Mouse (Mus musculus) embryonic fibroblast, embryonic 13.5 days (primary cell): ENCODE data around the gene Ide.

Source experiments
- CTCF ChIP-seq: IDR thresholded peaks from 2 replicates; pipeline ENCODE4 v1.5.1; 2011; ENCODE audit warnings: mild to moderate bottlenecking, control low read depth, low read length, moderate library complexity, borderline replicate concordance; ENCODE audit not compliant: insufficient read depth
- POLR2A ChIP-seq: IDR thresholded peaks from 2 replicates; pipeline ENCODE4 v1.6.1; 2011; ENCODE audit warnings: low read depth, mild to moderate bottlenecking, control low read depth, low read length, moderate library complexity

- TF ChIP-seq CTCF (no peak), POLR2A (no peak)
Observed at GRCm38 (mm10) chr19:37343899-37344298, 6.2 kb upstream of the Ide start.
